Mouse (Mus musculus): ENCODE results near the gene Becn1.

DNA sequence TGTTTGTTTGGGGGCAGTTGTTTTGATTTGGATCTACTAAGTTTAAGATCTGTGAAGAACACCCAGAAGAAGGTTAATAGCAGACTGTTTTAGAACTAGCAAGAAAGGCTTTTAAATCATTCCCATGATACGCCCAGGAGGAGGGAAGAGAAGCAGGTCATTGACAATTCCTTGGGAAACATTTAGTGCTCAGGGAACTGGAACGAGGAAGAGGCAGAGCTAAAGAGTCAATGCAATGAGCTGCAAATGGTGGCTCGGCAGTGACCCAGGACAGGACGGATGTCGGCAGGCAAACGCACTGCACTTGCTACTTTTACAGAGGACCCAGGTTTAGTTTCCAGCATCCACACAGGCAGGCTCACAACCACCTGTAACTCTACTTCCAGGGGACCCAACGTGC is 21.2 kb downstream of the Becn1 start:
- TF ChIP-seq POLR2A (IDR thresholded peaks at IDR 0.05; ENCODE audit: borderline replicate concordance, control insufficient read depth, low read depth, low read length) (no peak), CTCF (IDR thresholded peaks at IDR 0.05; ENCODE audit: control insufficient read depth, insufficient read depth, low read length) (no peak)
